In genomic region chr4:115701468-115701867, GRCm38 (mm10) we compare ENCODE assay signal across 22 mouse cellular contexts. TPM values are rescaled to one million over a fixed set of nuclear protein-coding genes. Genes with fewer than 3 reads are reported as not detected.
DNase-seq lines count a peak whose midpoint lies in the region; ATAC-seq lines count a peak whose summit lies in the region.
"Had no signal": no experiment of that assay in that cellular context is flagged by ENCODE, and none has a peak within 500 bp of the region (broad histone marks: within the 10 kb centered on the region; RNA-seq: fewer than 3 reads in every experiment).

No protein-coding gene starts in this region.

- no peak overlapping the region for H3K4me3 ChIP-seq in heart, embryonic 12.5 days
- no peak overlapping the region for H3K4me3 ChIP-seq in brown adipose tissue, adult 24 weeks (ENCODE audit: insufficient read depth, low read depth, low read length)
- H3K4me3 ChIP-seq: embryonic facial prominence, embryonic 13.5 days; forebrain, embryonic 12.5 days; hindbrain, embryonic 12.5 days had no signal

- no peaks in the 10 kb centered on the region for H3K36me3 ChIP-seq in heart, embryonic 12.5 days
- H3K36me3 ChIP-seq: embryonic facial prominence, embryonic 13.5 days; forebrain, embryonic 12.5 days; G1E; hindbrain, embryonic 12.5 days had no signal

- DNase-seq in cerebellum, postnatal 10 days = peak; percentile 15 to 25
- DNase-seq in cerebellum, postnatal 36 days = no peak
- DNase-seq in heart, adult 18-20 months = peak; percentile 62 to 69
- DNase-seq in heart, postnatal 10 days = peak; percentile 31 to 33
- DNase-seq in heart, postnatal 4 days = no peak
- DNase-seq: adrenal gland, adult 8-10 months; adrenal gland, postnatal 36 days; B cell, adult 2 months; cerebellum, adult 11 months; cerebellum, adult 8-10 months; cerebellum, postnatal 25 days had no signal

- no peak for ATAC-seq in heart, embryonic 12.5 days (ENCODE audit: insufficient number of reproducible peaks, low FRiP score)
- ATAC-seq: CD4-positive, CD25-positive, alpha-beta regulatory T cell, adult 4 months; forebrain, embryonic 16.5 days; hindbrain, embryonic 16.5 days; inflammation-experienced regulatory T-cells, adult 6 months; intestine, postnatal 0 days had no signal

- WGBS in heart, embryonic 12.5 days = 76% methylated on average over 3 of the region's 3 CpGs

- H3K4me1 ChIP-seq in heart, embryonic 12.5 days (replicated peaks) = no peaks in the 10 kb centered on the region
- peaks cover 9% of the 10 kb centered on the region; the same call in 1 of the 2 replicates for H3K4me1 ChIP-seq in brown adipose tissue, adult 24 weeks (ENCODE audit: control insufficient read depth, insufficient read depth, insufficient read length, low read length)
- H3K4me1 ChIP-seq: embryonic facial prominence, embryonic 13.5 days; forebrain, embryonic 12.5 days; hindbrain, embryonic 12.5 days had no signal

- no peaks in the 10 kb centered on the region for H3K27me3 ChIP-seq in heart, embryonic 12.5 days (replicated peaks)
- H3K27me3 ChIP-seq: embryonic facial prominence, embryonic 13.5 days; forebrain, embryonic 12.5 days; hindbrain, embryonic 12.5 days had no signal

- no peaks in the 10 kb centered on the region for H3K9me3 ChIP-seq in heart, embryonic 12.5 days (replicated peaks)
- H3K9me3 ChIP-seq: embryonic facial prominence, embryonic 13.5 days; forebrain, embryonic 12.5 days; G1E; hindbrain, embryonic 12.5 days had no signal

- no peak overlapping the region for H3K9ac ChIP-seq in heart, embryonic 12.5 days
- H3K9ac ChIP-seq: embryonic facial prominence, embryonic 13.5 days; forebrain, embryonic 12.5 days; hindbrain, embryonic 12.5 days had no signal

- H3K27ac ChIP-seq in heart, embryonic 12.5 days (ENCODE audit: poor library complexity, severe bottlenecking) = no peak overlapping the region
- peak overlapping the region; percentile 64 for H3K27ac ChIP-seq in brown adipose tissue, adult 24 weeks (replicated peaks; ENCODE audit: low read depth, low read length)
- H3K27ac ChIP-seq: embryonic facial prominence, embryonic 13.5 days; forebrain, embryonic 12.5 days; hindbrain, embryonic 12.5 days had no signal

- H3K4me2 ChIP-seq in heart, embryonic 12.5 days = no peak overlapping the region
- H3K4me2 ChIP-seq: embryonic facial prominence, embryonic 13.5 days; forebrain, embryonic 12.5 days; hindbrain, embryonic 12.5 days had no signal

- intact Hi-C loops in heart, postnatal 10 days (cut with DNase I) = no loop called here

RNA-seq across cellular contexts. Expression of gene Efcab14, which starts 36.1 kb away (rescaled TPM):
- 10 to 100 TPM; 38.8 to 43.8 TPM for total RNA-seq in heart, adult 18-20 months (2021)
- polyA plus RNA-seq in heart, embryonic 12.5 days (2016; fragmentation: Nextera tagmentation; extraction: Ambion mirVana) = 34.2 and 37.4 TPM in 2 replicates
- 10 to 100 TPM; 36.7 to 38.9 TPM for total RNA-seq in heart, postnatal 10 days (2021)
- total RNA-seq in heart, postnatal 4 days (2021) = 10 to 100 TPM; 33.4 to 35.2 TPM
- polyA plus RNA-seq in brown adipose tissue, adult 24 weeks (2012; ENCODE audit: insufficient read depth, insufficient read length, missing spikeins) = 17.3 and 26.7 TPM in 2 replicates

RNA-seq across cellular contexts. Expression of gene Cyp4b1, which starts 53.9 kb away (rescaled TPM):
- total RNA-seq in heart, adult 18-20 months (2021) = 10 to 100 TPM; 29.4 to 33.2 TPM
- polyA plus RNA-seq in heart, embryonic 12.5 days (2016; fragmentation: Nextera tagmentation; extraction: Ambion mirVana) = 0.74 and 1.1 TPM in 2 replicates
- 10 to 100 TPM; 15.3 to 20.0 TPM for total RNA-seq in heart, postnatal 10 days (2021)
- total RNA-seq in heart, postnatal 4 days (2021) = 10 to 100 TPM in 1 of 2 experiments, 1 to 10 TPM in 1; 9.0 to 10.2 TPM
- 16.9 and 27.9 TPM in 2 replicates for polyA plus RNA-seq in brown adipose tissue, adult 24 weeks (2012; ENCODE audit: insufficient read depth, insufficient read length, missing spikeins)
- total RNA-seq: G1E had no signal
- polyA plus RNA-seq: CD4-positive, CD25-positive, alpha-beta regulatory T cell, adult 4 months; G1E; inflammation-experienced regulatory T-cells, adult 6 months had no signal

Comparison
In these comparisons a context has a peak if more than half of its experiments do, and no peak if none do; other contexts are left out.
1. DNase-seq: peak in cerebellum, postnatal 10 days (2 of 2), heart, adult 18-20 months (2 of 2) and heart, postnatal 10 days (2 of 2); none in cerebellum, postnatal 36 days (0 of 2) and heart, postnatal 4 days (single experiment).